Mouse (Mus musculus) G1E (cell line): ENCODE measurements around the gene Rnf181. TPM values are rescaled to one million over a fixed set of nuclear protein-coding genes. Genes with fewer than 3 reads are reported as not detected.

Experiments used
- ATAC-seq: 2 replicates; pipeline ENCODE4 v1.8.0; 2016; ENCODE audit warnings: mild to moderate bottlenecking; ENCODE audit not compliant: insufficient number of reproducible peaks, poor library complexity, low FRiP score, severe bottlenecking; ENCODE audit errors: extremely low read depth
- DNase-seq: peaks from one replicate; pipeline ENCODE4 v3.0.0; 2012; ENCODE audit warnings: low spot score
- H3K27me3 ChIP-seq: 2 replicates; pipeline ENCODE4 v1.6.1; 2012; ENCODE audit warnings: mild to moderate bottlenecking, low read length, inconsistent platforms; ENCODE audit not compliant: insufficient read depth
- H3K36me3 ChIP-seq: replicated peaks from 2 replicates; pipeline ENCODE3; 2012; ENCODE audit warnings: mild to moderate bottlenecking, inconsistent platforms
- H3K4me1 ChIP-seq: 2 replicates; pipeline ENCODE4 v1.6.1; 2012; ENCODE audit warnings: low read depth, low read length, inconsistent platforms, mixed read lengths; ENCODE audit not compliant: insufficient read depth
- H3K4me3 ChIP-seq: 2 replicates; pipeline ENCODE4 v1.5.1; 2012; ENCODE audit warnings: low read depth, mild to moderate bottlenecking, inconsistent platforms, low read length, moderate library complexity, mixed read lengths
- H3K9me3 ChIP-seq: replicated peaks from 2 replicates; pipeline ENCODE4 v1.6.1; 2012; ENCODE audit warnings: inconsistent platforms
- CTCF ChIP-seq: IDR thresholded peaks from 2 replicates; pipeline ENCODE4 v1.5.1; 2012; ENCODE audit warnings: low read depth, low read length, inconsistent platforms, mixed read lengths
- GATA1 ChIP-seq: IDR thresholded peaks from 2 replicates; pipeline ENCODE4 v1.6.1; 2012; ENCODE audit warnings: borderline replicate concordance, low read length, inconsistent platforms, mixed read lengths
- GATA2 ChIP-seq: IDR thresholded peaks from 2 replicates; pipeline ENCODE4 v1.6.1; 2012; ENCODE audit warnings: low read depth, low read length, inconsistent platforms, borderline replicate concordance
- POLR2AphosphoS5 ChIP-seq: IDR thresholded peaks from 2 replicates; pipeline ENCODE4 v1.6.1; 2012; ENCODE audit warnings: low read depth, low read length, inconsistent platforms; ENCODE audit not compliant: insufficient replicate concordance
- TAL1 ChIP-seq: conservative IDR thresholded peaks from 2 replicates; pipeline ENCODE4 v1.6.1; 2012; ENCODE audit warnings: low read depth, low read length, inconsistent platforms, mixed read lengths
- polyA plus RNA-seq: library from polyadenylated mRNA; stranded (reverse); fragments of >175 nt; gene quantifications from 2 replicates; pipeline ENCODE4 v1.2.3, GENCODE M21; 2012
- total RNA-seq, 2 experiments: library from RNA; stranded (forward) in 1 of 2; stranded (reverse) in 1 of 2; fragments of 200-1000 nt in 1 of 2; fragments of >200 nt in 1 of 2; fragmentation: Nextera tagmentation in 1 of 2; gene quantifications; 2 replicates each; pipeline ENCODE4 v1.2.3; 2014 to 2017

Rnf181 gene
- 238 and 244 TPM in 2 replicates for total RNA-seq (2014; fragmentation: Nextera tagmentation)
- 153 and 179 TPM in 2 replicates for total RNA-seq (2017)
- polyA plus RNA-seq, result 120 and 165 TPM in 2 replicates

DNA sequence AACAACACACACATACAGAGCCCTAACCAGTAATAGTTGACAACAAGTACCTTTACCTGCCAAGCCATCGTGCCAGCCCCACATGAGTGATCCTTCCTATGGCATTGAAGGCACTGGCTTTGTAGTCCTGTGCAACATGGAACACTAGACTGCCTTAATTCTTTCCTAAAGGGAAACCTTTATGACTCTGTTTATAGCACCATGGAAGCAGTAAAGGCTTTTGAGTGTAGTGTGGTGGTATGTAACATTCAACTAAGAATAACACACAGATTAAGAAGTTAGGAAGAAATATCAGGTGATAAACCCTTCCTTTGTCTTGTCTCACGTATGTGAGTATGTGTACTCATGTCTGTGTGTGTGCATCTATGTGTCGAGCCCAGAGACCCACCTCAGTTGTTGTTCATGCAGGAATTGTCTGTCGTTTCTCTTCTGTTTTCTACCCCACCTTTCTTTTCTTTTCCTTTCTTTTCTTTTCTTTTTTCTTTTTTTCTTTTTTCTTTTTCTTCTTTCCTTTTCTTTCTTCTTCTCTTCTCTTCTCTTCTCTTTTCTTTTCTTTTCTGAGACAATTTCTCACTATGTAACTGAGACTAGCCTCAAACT, at the start of gene Rnf181:
TSS of gene Rnf181 (minus strand) at position 113 of the 600 bp plus-strand sequence.
- peaks cover 50% of the 10 kb centered on the region for H3K36me3 ChIP-seq
- peaks cover 63% of the 10 kb centered on the region for H3K4me1 ChIP-seq
- DNase-seq, result no peak
- no peak within 1 kb of the TSS for H3K4me3 ChIP-seq
- H3K9me3 ChIP-seq, result no peaks in the 10 kb centered on the region
- no peak for TF ChIP-seq GATA1
- TF ChIP-seq CTCF, result no peak
- TF ChIP-seq GATA2, result no peak
- no peak for TF ChIP-seq POLR2AphosphoS5
- TF ChIP-seq TAL1, result no peak
- no peaks in the 10 kb centered on the region for H3K27me3 ChIP-seq
- ATAC-seq, result no peak

- Histone ChIP-seq H3K36me3 (peaks cover 57% of the 10 kb centered on the region), H3K27me3 (no peaks in the 10 kb centered on the region), H3K4me3 (no peak overlapping the region), H3K4me1 (peaks cover 36% of the 10 kb centered on the region), H3K9me3 (no peaks in the 10 kb centered on the region)
- no peak for ATAC-seq
- TF ChIP-seq GATA1 (no peak), CTCF (no peak), TAL1 (no peak), POLR2AphosphoS5 (no peak), GATA2 (no peak)
- DNase-seq, result no peak
Measured at GRCm38 (mm10) chr6:72415964-72416772, 49.4 kb upstream of the Rnf181 start.

DNA sequence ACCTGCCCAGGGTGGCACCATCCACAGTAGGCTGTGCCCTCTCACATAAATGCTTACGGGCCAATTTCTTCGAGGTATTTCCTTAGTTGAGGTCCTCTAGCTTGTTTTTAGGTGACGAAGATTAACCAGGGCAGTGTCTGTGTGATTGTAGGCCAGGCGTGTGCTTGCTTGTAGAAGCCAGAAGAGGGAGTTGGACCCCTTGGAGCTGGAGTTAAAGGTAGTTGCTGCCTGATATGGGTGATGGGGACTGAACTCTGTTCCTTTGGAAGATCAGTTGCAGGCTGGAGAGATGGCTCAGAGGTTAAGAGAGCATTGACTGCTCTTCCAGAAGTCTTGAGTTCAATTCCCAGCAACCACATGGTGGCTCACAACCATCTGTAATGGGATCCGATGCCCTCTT, 48.4 kb upstream of the Rnf181 start:
- H3K4me1 ChIP-seq, result peaks cover 40% of the 10 kb centered on the region
- H3K4me3 ChIP-seq, result peak overlapping the region; percentile 90

DNA sequence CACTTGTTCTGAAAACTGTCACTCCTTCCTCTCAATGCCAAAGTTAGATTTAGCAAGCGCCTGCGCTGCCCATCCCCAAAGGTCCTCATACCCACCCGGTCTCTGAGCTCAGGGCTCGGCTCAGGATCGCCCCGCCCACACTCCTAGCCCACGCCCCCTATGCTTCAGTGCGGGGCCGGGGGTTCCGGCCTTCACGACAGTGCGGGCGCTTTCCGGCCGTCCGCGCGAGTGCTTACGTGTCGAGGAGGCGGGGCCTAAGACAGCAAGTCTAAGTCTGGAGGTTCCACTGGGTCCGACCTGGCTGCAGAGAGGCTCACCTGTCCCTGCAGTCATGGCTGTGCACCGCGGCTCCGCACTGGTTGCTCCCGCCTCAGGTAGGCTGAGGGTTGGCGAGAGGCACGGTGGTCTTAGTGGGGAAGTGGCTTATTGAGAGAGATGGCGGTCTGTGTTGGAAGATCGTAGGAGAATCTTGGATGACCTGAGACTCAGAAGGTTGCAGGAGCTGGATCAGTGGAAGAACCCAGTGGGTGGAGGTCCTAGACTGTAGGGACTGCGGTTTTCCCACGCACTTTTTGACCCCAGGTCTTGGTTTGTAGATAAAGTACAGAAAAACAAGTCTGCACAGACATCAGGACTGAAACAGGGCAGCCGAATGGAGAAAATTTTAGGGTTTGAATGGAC, 47.5 kb upstream of the Rnf181 start, which contains the start of gene Ggcx:
TSS of gene Ggcx (plus strand) at position 233 of the 681 bp plus-strand sequence.
- Histone ChIP-seq H3K4me1 (peaks cover 39% of the 10 kb centered on the region), H3K27me3 (peaks cover 5% of the 10 kb centered on the region; the same call in 1 of the 2 replicates)
- ATAC-seq, result peak; percentile 81

More for the DNA sequence above, 48.4 kb upstream of the Rnf181 start:
- Histone ChIP-seq H3K9me3 (no peaks in the 10 kb centered on the region), H3K36me3 (peaks cover 47% of the 10 kb centered on the region), H3K27me3 (peaks cover 5% of the 10 kb centered on the region; the same call in 1 of the 2 replicates)
- DNase-seq, result no peak
- TF ChIP-seq CTCF, result no peak
- TF ChIP-seq TAL1, result no peak
- TF ChIP-seq POLR2AphosphoS5, result no peak
- TF ChIP-seq GATA1, result no peak
- TF ChIP-seq GATA2, result no peak
- no peak for ATAC-seq

DNA sequence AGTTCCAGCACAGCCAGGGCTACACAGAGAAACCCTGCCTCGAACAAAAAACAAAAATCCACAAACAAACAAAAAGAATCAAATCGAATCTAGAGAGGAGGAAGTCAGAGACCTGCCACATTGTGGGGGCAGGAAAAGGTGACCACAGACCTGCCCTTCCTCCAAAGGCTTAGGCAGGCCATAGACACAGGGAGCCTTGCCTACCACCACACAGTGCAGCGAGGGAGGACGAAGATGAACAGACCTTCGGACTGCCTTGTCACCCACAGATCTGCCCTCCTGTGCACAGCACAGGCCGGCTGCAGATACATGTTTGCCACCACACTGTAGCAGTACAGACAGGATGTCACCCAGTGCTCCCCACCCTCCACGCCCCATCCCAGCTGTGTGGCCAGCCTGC, 43.8 kb upstream of the Rnf181 start:
- Histone ChIP-seq H3K36me3 (peaks cover 8% of the 10 kb centered on the region), H3K9me3 (no peaks in the 10 kb centered on the region), H3K4me1 (peaks cover 37% of the 10 kb centered on the region), H3K4me3 (no peak overlapping the region), H3K27me3 (peaks cover 5% of the 10 kb centered on the region; the same call in 1 of the 2 replicates)
- ATAC-seq (no peak), DNase-seq (no peak)
- TF ChIP-seq GATA2 (no peak), POLR2AphosphoS5 (no peak), GATA1 (no peak), TAL1 (no peak), CTCF (no peak)

More for the DNA sequence above, 47.5 kb upstream of the Rnf181 start, which contains the start of gene Ggcx:
- peaks cover 38% of the 10 kb centered on the region for H3K36me3 ChIP-seq
- H3K4me3 ChIP-seq, result peak within 1 kb of the TSS; percentile 90
- no peaks in the 10 kb centered on the region for H3K9me3 ChIP-seq
- no peak for TF ChIP-seq TAL1
- TF ChIP-seq GATA2, result no peak
- no peak for TF ChIP-seq GATA1
- DNase-seq, result peak; percentile 82

DNA sequence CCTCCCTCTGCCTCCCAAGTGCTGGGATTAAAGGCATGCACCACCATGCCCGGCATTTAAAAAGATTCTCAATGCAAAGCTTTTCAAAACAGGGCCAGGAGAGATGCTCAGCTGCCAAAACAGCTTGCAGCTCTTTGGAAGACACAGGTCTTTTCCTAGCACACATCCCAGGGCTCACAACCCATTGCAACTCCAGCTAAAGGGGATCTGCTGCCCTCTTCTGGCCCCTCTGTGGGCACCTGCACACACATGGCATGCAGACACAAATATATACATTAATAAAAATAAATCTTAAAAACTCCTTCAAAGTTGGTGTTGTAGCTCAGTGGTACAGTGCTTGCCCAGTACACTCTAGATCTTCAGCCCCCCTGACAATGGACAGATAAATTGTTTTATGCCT, 43.2 kb upstream of the Rnf181 start:
- H3K4me1 ChIP-seq, result peaks cover 35% of the 10 kb centered on the region
- DNase-seq, result no peak
- peaks cover 5% of the 10 kb centered on the region; the same call in 1 of the 2 replicates for H3K27me3 ChIP-seq
- H3K36me3 ChIP-seq, result peaks cover 8% of the 10 kb centered on the region
- no peaks in the 10 kb centered on the region for H3K9me3 ChIP-seq
- ATAC-seq, result no peak
- TF ChIP-seq TAL1 (no peak), GATA2 (no peak), GATA1 (no peak), CTCF (no peak), POLR2AphosphoS5 (no peak)
- H3K4me3 ChIP-seq, result no peak overlapping the region
